Mouse (Mus musculus): ENCODE results near the gene Fam163a. TPM values are rescaled to one million over a fixed set of nuclear protein-coding genes. Genes with fewer than 3 reads are reported as not detected.
A peak's percentile ranks its signal among the peaks of the same experiment; 100 is the strongest.

The Fam163a gene
- polyA plus RNA-seq, 1 experiment = 0.23 TPM

DNA sequence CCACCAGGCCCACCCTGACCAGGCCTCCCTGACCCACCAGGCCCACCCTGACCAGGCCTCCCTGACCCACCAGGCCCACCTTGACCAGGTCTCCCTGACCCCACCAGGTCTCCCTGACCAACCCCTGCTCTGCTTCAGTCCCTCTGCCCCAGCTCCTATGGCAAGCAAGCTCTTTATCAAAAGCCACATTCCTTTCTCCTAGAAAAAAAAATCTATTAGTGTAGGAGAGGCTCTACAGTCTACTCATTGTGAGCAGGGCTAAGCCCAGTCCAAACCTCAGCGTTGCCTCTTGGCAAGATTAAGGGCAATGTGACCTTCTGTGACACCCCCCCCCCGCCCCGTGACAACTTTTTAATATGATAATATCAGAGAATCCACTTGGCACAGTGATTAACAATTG lies 120.2 kb downstream of the Fam163a start:
- 97% methylated on average over 3 of the region's 3 CpGs for WGBS
- Histone ChIP-seq H3K4me3 (ENCODE audit: control insufficient read depth, insufficient read depth, low read length) (no peak overlapping the region), H3K36me3 (ENCODE audit: control insufficient read depth, insufficient read depth, low read length) (no peaks in the 10 kb centered on the region), H3K4me1 (replicated peaks; ENCODE audit: control insufficient read depth, insufficient read depth, low read length) (peaks cover 9% of the 10 kb centered on the region), H3K27ac (ENCODE audit: control insufficient read depth, insufficient read depth, low read length) (no peak overlapping the region), H3K27me3 (ENCODE audit: control insufficient read depth, insufficient read depth, low read length) (no peaks in the 10 kb centered on the region)
- TF ChIP-seq CTCF (IDR thresholded peaks at IDR 0.05; ENCODE audit: borderline replicate concordance, control insufficient read depth, extremely low read depth, insufficient read depth, low read length, poor library complexity) = no peak
- no peak for TF ChIP-seq POLR2A (IDR thresholded peaks at IDR 0.05; ENCODE audit: control insufficient read depth, extremely low read depth, insufficient read depth, low read length, poor library complexity)
- no peak for DNase-seq

DNA sequence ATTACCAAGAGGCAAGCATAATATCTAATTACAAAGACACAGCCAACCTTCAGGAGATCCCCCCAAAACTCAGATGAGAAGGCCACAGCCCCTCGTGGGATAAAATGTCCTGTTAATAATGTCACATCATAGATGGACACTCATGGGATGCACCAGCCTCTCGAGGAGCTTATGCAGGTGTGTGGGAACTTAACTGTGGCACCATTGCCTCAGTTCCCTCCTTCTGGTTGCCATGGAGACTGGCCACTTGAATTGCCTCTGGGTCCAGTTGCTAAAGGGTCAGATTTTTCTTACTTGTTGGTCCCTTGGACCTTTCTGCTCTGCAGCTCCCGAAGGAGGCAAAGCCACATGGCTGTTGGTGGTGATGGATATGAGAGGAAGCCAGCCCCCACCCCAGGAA lies 127.2 kb downstream of the Fam163a start:
- H3K4me1 ChIP-seq (replicated peaks; ENCODE audit: control insufficient read depth, insufficient read depth, low read length) = peaks cover 23% of the 10 kb centered on the region
- H3K27ac ChIP-seq (ENCODE audit: control insufficient read depth, insufficient read depth, low read length) = no peak overlapping the region
- no peaks in the 10 kb centered on the region for H3K36me3 ChIP-seq (ENCODE audit: control insufficient read depth, insufficient read depth, low read length)
- TF ChIP-seq CTCF (IDR thresholded peaks at IDR 0.05; ENCODE audit: borderline replicate concordance, control insufficient read depth, extremely low read depth, insufficient read depth, low read length, poor library complexity) = no peak
- no peak for TF ChIP-seq POLR2A (IDR thresholded peaks at IDR 0.05; ENCODE audit: control insufficient read depth, extremely low read depth, insufficient read depth, low read length, poor library complexity)
- 67% methylated on average over 3 of the region's 3 CpGs for WGBS
- no peaks in the 10 kb centered on the region for H3K27me3 ChIP-seq (ENCODE audit: control insufficient read depth, insufficient read depth, low read length)
- no peak for DNase-seq
- no peak overlapping the region for H3K4me3 ChIP-seq (ENCODE audit: control insufficient read depth, insufficient read depth, low read length)

DNA sequence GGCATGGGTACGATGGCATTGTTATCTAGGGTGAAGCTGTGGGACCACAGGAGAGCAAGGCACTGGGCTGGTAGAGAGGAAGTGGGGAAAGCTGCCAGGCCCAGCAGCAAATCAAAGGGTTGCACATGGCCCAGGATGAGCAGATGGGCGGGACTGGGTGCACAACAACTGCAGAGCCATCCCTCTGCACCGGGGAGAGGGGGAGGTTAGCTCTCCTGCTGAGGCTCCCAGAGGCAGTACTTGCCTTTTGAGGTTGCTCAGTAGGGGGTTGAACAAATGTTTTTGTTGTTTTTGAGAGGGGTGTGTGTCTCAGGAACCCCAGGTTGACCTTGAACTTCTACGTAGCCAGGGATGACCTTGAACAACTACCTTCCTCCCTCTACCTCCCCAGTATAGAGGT lies 128.4 kb downstream of the Fam163a start:
- H3K27ac ChIP-seq (ENCODE audit: control insufficient read depth, insufficient read depth, low read length) = peak overlapping the region; percentile 16; the same call in 1 of the 2 replicates
- H3K4me1 ChIP-seq (replicated peaks; ENCODE audit: control insufficient read depth, insufficient read depth, low read length) = peaks cover 23% of the 10 kb centered on the region
- TF ChIP-seq POLR2A (IDR thresholded peaks at IDR 0.05; ENCODE audit: control insufficient read depth, extremely low read depth, insufficient read depth, low read length, poor library complexity) (no peak), CTCF (IDR thresholded peaks at IDR 0.05; ENCODE audit: borderline replicate concordance, control insufficient read depth, extremely low read depth, insufficient read depth, low read length, poor library complexity) (no peak)
- no peak overlapping the region for H3K4me3 ChIP-seq (ENCODE audit: control insufficient read depth, insufficient read depth, low read length)
- no peaks in the 10 kb centered on the region for H3K36me3 ChIP-seq (ENCODE audit: control insufficient read depth, insufficient read depth, low read length)
- peak; percentile 58 for DNase-seq
- H3K27me3 ChIP-seq (ENCODE audit: control insufficient read depth, insufficient read depth, low read length) = no peaks in the 10 kb centered on the region
- 8% methylated on average over 4 of the region's 4 CpGs for WGBS

GRCm38 (mm10) chr1:156074575-156074974 lies 130.3 kb downstream of the Fam163a start:
- TF ChIP-seq POLR2A (IDR thresholded peaks at IDR 0.05; ENCODE audit: control insufficient read depth, extremely low read depth, insufficient read depth, low read length, poor library complexity) (no peak), CTCF (IDR thresholded peaks at IDR 0.05; ENCODE audit: borderline replicate concordance, control insufficient read depth, extremely low read depth, insufficient read depth, low read length, poor library complexity) (no peak)
- peaks cover 23% of the 10 kb centered on the region for H3K4me1 ChIP-seq (replicated peaks; ENCODE audit: control insufficient read depth, insufficient read depth, low read length)
- no peaks in the 10 kb centered on the region for H3K27me3 ChIP-seq (ENCODE audit: control insufficient read depth, insufficient read depth, low read length)
- no peaks in the 10 kb centered on the region for H3K36me3 ChIP-seq (ENCODE audit: control insufficient read depth, insufficient read depth, low read length)
- DNase-seq = no peak
- H3K4me3 ChIP-seq (ENCODE audit: control insufficient read depth, insufficient read depth, low read length) = no peak overlapping the region
- 84% methylated on average over 8 of the region's 8 CpGs for WGBS
- H3K27ac ChIP-seq (ENCODE audit: control insufficient read depth, insufficient read depth, low read length) = no peak overlapping the region

- WGBS = 84% methylated on average over 15 of the region's 15 CpGs
- no peak for DNase-seq
- no peak overlapping the region for H3K4me3 ChIP-seq (ENCODE audit: control insufficient read depth, insufficient read depth, low read length)
- no peak overlapping the region for H3K27ac ChIP-seq (ENCODE audit: control insufficient read depth, insufficient read depth, low read length)
- no peaks in the 10 kb centered on the region for H3K27me3 ChIP-seq (ENCODE audit: control insufficient read depth, insufficient read depth, low read length)
- peaks cover 23% of the 10 kb centered on the region for H3K4me1 ChIP-seq (replicated peaks; ENCODE audit: control insufficient read depth, insufficient read depth, low read length)
- no peaks in the 10 kb centered on the region for H3K36me3 ChIP-seq (ENCODE audit: control insufficient read depth, insufficient read depth, low read length)
- TF ChIP-seq CTCF (IDR thresholded peaks at IDR 0.05; ENCODE audit: borderline replicate concordance, control insufficient read depth, extremely low read depth, insufficient read depth, low read length, poor library complexity) = no peak
Observed at GRCm38 (mm10) chr1:156073169-156073821, 131.5 kb downstream of the Fam163a start.

DNA sequence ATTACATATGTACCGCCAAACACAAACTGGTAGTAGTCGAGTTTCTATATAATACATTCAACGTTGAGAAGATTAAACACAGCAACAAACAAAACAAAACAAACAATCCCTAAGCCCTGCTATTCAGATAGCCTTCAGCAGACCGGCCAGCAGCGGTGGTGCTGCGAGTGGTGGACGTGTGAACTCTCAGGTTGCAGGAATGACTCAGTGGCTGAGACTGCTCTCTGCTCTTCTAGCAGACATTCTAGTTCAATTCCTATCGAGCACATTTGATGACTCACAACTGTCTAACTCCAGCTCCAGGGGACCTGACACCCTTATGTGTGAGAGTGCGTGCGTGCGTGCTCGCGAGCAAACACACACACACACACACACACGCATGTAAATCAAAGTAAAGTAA lies 134.7 kb downstream of the Fam163a start:
- 88% methylated on average over 14 of the region's 14 CpGs for WGBS
- Histone ChIP-seq H3K36me3 (ENCODE audit: control insufficient read depth, insufficient read depth, low read length) (peaks cover 7% of the 10 kb centered on the region), H3K4me3 (ENCODE audit: control insufficient read depth, insufficient read depth, low read length) (no peak overlapping the region), H3K4me1 (replicated peaks; ENCODE audit: control insufficient read depth, insufficient read depth, low read length) (peaks cover 17% of the 10 kb centered on the region), H3K27me3 (ENCODE audit: control insufficient read depth, insufficient read depth, low read length) (no peaks in the 10 kb centered on the region), H3K27ac (ENCODE audit: control insufficient read depth, insufficient read depth, low read length) (no peak overlapping the region)
- no peak for DNase-seq
- TF ChIP-seq CTCF (IDR thresholded peaks at IDR 0.05; ENCODE audit: borderline replicate concordance, control insufficient read depth, extremely low read depth, insufficient read depth, low read length, poor library complexity) (no peak), POLR2A (IDR thresholded peaks at IDR 0.05; ENCODE audit: control insufficient read depth, extremely low read depth, insufficient read depth, low read length, poor library complexity) (no peak)

DNA sequence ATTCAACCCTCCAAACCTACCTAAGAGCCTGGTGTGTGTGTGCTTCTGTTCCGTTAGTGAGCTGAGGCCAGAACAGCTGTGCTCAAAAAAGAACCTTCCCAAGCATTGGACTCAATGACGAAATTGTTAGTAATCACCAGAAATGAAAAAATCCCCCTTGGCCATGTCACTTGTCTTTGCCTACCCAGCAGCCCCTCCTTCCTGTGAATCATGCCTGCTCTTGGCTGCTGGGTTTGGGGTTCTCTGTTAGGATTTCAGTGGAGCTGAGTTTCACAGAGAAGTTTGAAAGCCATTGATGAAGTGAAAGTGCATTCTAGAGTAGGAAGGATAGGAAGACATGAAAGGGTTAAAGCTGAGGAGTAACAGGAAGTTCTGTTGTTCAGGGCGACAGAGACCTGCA lies 138.7 kb downstream of the Fam163a start:
- Histone ChIP-seq H3K27ac (ENCODE audit: control insufficient read depth, insufficient read depth, low read length) (peak overlapping the region; percentile 50; the same call in 1 of the 2 replicates), H3K36me3 (ENCODE audit: control insufficient read depth, insufficient read depth, low read length) (peaks cover 40% of the 10 kb centered on the region), H3K4me3 (ENCODE audit: control insufficient read depth, insufficient read depth, low read length) (no peak overlapping the region), H3K4me1 (replicated peaks; ENCODE audit: control insufficient read depth, insufficient read depth, low read length) (peaks cover 13% of the 10 kb centered on the region), H3K27me3 (ENCODE audit: control insufficient read depth, insufficient read depth, low read length) (no peaks in the 10 kb centered on the region)
- no peak for TF ChIP-seq POLR2A (IDR thresholded peaks at IDR 0.05; ENCODE audit: control insufficient read depth, extremely low read depth, insufficient read depth, low read length, poor library complexity)
- TF ChIP-seq CTCF (IDR thresholded peaks at IDR 0.05; ENCODE audit: borderline replicate concordance, control insufficient read depth, extremely low read depth, insufficient read depth, low read length, poor library complexity) = no peak
- DNase-seq = no peak
- 48% methylated on average over 3 of the region's 3 CpGs for WGBS
